Mouse (Mus musculus): Measurements from ENCODE around the gene Kri1. TPM values are rescaled to one million over a fixed set of nuclear protein-coding genes. Genes with fewer than 3 reads are reported as not detected.
"Not testable (repeated sequence)": the region's sequence is repeated elsewhere in the genome, so short reads cannot be mapped to it uniquely, and the experiment has no call there.

Kri1 gene
- total RNA-seq, 2 experiments from 2014 or later, result 18.9 to 19.7 TPM

DNA sequence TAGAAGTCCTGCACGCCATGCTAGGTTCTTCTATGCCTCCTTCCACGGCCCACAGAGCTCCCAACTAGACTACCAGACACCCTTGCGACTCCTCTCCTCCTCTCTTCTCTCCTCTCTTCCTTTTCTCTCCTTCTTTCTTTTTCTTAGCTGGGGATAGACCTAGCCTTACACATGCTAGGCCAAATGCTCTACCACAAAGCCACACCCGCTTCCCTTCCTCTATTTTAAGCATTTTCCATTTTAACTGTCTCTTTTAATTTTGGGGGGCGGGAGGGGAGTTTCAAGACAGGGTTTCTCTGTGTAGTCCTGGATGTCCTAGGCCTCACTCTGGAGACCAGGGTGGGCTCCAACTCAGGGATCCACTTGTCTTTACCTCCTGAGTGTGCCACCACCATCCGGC lies 31.0 kb upstream of the Kri1 start:
- DNase-seq, result no peak
- intact Hi-C loops (cut with DNase I), result no loop called here

- DNase-seq, result no peak
- intact Hi-C loops (cut with DNase I), result no loop called here
Observed at GRCm38 (mm10) chr9:21316696-21317095, 28.9 kb upstream of the Kri1 start.

DNA sequence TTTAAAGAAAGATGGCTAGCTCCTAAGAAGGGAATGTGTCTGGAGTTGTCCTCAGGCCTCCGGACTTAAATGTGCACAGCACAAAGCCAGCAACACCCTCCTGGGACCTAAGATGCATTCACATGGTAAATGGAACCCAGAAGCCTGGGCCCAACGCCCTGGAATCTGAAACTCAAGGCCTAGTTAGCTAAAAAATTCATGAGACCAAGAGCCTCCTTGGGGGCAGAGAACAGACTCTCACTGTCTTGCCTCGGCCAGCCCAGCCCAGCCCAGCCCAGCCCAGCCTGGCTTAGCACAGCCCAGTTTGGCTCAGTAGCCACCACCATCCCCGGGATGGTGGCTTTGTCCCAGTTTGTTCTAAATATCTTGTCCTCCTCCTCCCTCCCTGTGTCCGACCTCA lies 27.7 kb upstream of the Kri1 start:
- no peak for DNase-seq
- intact Hi-C loops (cut with DNase I), result no loop called here

DNA sequence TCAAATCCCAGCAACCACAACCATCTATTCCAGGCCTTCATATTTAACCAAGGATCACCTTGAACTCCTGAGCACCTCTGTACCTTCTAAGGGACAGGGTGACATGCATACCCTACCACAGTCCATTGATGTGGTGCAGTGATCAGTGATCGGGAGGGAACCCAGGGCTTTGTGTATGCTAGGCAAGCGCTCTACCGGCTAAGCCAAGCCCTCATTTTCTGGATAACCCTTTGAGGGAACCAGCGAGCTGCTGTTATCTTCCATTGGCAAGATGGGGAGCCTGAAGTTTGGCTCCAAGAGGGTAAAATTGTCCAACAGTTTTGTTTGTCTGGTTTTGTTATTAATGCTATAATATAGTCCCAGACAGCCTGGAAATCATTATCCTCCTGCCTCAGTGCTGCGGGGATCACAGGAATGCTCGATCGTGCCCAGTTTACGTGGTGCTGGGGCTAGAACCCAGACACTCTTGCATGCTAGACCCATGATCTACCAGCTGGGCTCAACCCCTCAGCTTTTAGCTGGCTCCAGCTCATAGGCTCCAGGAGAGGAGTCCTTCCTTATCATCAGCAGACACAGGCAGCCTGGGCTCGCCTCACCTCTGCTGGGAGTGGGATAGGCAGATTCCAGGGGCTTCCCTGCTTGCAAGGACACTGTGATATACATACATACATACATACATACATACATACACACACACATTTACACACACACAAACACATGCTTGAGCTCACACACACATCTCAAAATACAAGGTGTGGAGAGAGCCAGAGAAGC lies 26.8 kb upstream of the Kri1 start:
- DNase-seq, result no peak
- intact Hi-C loops (cut with DNase I), result no loop called here

GRCm38 (mm10) chr9:21313394-21313793 lies 25.6 kb upstream of the Kri1 start:
- intact Hi-C loops (cut with DNase I), result loop anchor here (1.0 to 2.0 kb wide), 3 partner anchors 44 to 153 kb away; partner anchors contain the start of gene Qtrt1
- peak; percentile 93 to 95 for DNase-seq

- intact Hi-C loops (cut with DNase I), result loop anchor here (2.0 kb wide), 2 partner anchors 99 to 155 kb away; partner anchors contain the start of gene Qtrt1
- no peak for DNase-seq
Observed at GRCm38 (mm10) chr9:21312134-21312533, 24.4 kb upstream of the Kri1 start, which contains the start of gene Ap1m2. Ap1m2 (minus strand) TSS chr9:21312337.

DNA sequence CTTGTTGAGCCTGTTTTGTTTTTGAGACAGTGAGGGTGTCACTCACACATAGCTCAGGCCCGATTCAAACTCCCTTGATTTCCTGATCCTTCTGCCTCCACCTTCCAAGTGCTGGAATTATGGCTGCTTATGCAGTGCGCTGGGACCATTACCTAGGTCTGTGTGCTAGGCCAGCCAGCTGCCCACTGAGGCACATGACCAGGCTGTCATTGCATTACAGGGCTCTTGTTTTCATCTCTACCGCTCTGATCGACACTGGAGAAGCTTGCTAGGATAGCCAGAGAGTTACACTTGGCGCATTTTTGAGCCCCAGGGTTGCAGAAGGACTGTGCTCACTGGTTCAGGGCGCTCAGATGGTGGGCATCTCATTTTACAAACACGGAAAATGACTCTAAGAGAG lies 23.9 kb upstream of the Kri1 start:
- DNase-seq, result no peak
- intact Hi-C loops (cut with DNase I), result loop anchor here (2.0 kb wide), 2 partner anchors 99 to 155 kb away; partner anchors contain the start of gene Qtrt1

DNA sequence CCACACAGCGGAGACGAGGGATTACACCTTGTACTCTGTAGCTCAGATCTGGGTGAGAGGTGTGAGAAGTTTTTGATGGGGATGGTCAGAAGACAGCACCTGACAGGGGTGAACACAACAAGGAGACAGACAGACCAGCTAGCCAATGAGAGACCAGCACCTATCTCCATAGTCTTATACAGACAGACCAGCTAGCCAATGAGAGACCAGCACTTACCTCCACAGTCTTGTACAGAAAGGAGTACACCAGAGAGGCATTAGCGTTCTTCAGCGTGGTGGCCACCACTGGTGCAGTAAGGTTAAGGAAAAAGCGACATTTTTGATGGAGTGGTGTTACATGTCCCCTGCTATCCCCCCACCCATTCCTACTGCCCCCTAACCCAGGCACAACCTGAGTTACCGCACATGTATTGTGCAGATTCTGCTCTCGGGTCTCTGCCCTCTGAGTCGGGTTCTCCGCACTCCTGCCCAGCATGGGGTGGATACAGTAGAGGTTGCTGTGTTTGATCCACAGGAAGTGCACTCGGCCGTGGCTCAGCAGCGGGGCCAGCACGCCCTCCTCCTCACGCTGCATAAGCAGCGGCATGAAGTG lies 21.5 kb upstream of the Kri1 start:
- DNase-seq, result no peak
- intact Hi-C loops (cut with DNase I), result no loop called here

- intact Hi-C loops (cut with DNase I), result no loop called here
- no peak for DNase-seq
Observed at GRCm38 (mm10) chr9:21305065-21305464, 17.3 kb upstream of the Kri1 start.

DNA sequence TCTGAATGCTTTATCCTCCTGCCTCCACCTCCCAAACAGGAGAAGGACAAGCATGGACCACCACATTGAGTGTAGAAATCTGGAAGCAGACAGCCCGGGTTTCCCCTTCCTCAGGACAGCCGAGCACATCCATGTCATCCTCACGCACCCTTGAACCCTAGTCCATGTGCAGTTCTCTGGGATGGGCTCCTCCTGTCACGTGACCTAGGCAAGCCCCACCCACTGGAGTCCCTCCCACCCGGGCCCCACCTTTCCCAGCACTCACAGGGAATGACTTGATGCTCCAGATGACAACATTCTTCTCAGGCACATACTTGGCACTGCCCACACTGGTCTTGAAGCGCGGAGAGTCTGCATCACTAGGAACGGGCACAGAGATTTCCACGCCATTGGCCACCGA lies 11.2 kb upstream of the Kri1 start:
- intact Hi-C loops (cut with DNase I), result no loop called here
- DNase-seq, result no peak

DNA sequence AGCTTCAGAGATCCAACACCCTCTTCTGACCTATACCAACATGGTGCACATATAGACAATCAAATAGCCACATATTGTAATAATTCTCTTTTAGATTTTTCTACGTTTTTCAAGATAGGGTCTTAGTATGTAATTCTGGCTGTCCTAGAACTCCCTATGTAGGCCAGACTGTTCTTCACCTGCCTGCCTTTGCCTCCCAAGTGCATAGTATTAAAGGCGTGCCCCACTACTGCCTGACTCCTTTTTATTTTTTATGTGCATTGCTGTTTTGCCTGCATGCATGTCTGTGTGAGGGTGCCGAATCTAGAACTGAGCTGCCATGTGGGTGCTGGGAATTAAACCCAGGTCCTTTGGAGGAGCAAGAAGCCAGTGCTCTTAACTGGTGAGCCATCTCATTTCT lies 4.5 kb upstream of the Kri1 start:
- intact Hi-C loops (cut with DNase I), result no loop called here
- no peak for DNase-seq

DNA sequence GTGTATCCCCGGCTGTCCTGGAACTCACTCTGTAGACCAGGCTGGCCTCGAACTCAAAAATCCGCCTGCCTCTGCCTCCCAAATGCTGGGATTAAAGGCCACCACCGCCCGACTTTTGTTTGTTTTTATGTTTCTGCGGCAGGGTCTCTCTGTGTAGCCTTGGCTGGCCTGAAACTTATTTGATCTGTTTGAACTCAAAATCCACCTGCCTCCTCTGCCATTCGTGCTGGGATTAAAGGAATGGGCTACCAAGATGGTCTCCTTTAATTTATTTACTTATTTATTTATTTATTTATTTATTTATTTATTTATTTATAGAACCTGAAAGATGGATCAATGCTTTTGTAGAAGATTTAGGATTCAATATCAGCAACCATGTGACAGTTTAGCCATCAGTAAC lies 4.1 kb upstream of the Kri1 start:
- DNase-seq, result not testable (repeated sequence)
- intact Hi-C loops (cut with DNase I), result loop anchor here (2.0 kb wide), 1 partner anchor 53 kb away; the partner anchor contains the start of gene Keap1

GRCm38 (mm10) chr9:21291022-21291787 lies 3.4 kb upstream of the Kri1 start, which contains the start of gene Cdkn2d:
Cdkn2d (minus strand) TSS chr9:21291407.
- peak; percentile 100 for DNase-seq
- intact Hi-C loops (cut with DNase I), result loop anchor here (2.0 kb wide), 1 partner anchor 52 kb away; the partner anchor contains the start of gene Keap1

- intact Hi-C loops (cut with DNase I), result loop anchor here (2.0 kb wide), 1 partner anchor 52 kb away; the partner anchor contains the start of gene Keap1
- DNase-seq, result no peak
Observed at GRCm38 (mm10) chr9:21290589-21290988, 2.8 kb upstream of the Kri1 start.

DNA sequence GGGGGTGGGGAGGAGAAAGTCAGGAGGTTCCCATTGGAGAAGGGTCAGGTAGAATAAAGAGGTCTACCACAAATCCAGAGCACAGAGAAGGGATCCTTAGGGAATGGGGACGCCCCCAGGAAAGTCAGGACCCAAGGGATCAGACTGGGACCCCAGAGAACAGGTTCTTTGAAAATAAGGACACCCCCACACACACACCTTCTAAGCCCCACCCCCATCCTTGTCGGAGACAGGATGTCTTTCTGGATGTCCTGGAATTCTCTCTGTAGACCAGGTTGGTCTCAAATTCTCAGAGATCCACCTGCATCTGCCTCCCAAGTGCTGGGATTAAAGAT lies 1.5 kb upstream of the Kri1 start:
- intact Hi-C loops (cut with DNase I), result no loop called here

DNA sequence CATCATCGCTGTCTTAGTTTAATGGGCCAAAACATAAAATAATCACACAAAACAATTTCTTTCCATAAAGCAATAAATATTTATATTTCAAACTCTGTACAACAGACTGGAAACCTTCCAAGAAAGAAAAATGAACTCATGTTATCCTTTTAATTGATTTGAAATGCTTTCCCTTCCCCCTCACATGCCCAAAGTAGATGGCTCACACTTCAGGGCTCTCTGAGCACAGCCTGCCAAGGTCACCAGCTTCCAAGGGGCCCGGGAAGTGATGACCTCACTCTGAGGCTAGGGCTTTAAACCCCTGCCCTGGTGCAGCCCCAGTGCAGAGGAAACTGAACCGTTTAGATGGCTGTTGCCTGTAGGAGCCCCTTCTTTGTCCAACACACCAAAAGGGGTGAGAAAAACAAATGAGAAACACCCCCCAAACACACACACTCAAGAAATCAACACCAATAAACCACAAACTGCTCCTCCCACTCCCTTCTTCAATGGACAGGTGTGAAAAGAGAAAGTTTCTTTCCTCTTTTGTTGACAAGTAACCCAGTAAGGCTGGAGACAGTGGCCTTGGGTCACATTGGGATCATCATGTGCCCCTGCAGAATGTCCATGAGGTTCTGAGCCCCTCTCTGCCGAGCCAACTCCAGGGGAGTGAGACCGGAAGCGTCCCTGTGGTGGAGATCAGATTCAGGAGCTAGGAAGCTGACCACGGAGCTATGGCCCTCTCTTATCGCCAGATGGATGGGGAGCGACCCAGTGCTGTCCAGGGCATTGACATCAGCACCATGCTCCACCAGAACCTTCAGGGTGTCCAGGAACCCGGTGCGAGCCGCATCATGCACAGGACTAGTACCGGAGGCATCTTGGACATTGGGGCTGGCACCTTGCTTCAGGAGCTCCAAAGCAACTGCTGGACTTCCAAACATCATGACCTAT lies 901 bp upstream of the Kri1 start:
- DNase-seq, result peak in 1 of 2 experiments; percentile 41
- intact Hi-C loops (cut with DNase I), result no loop called here

More for the DNA sequence above, 1.5 kb upstream of the Kri1 start:
- no peak for DNase-seq

- intact Hi-C loops (cut with DNase I), result loop anchor here (2.0 kb wide), 1 partner anchor 18 kb away; no protein-coding TSS in a partner anchor
Observed at GRCm38 (mm10) chr9:21286753-21287152, 1.0 kb downstream of the Kri1 start.

GRCm38 (mm10) chr9:21283994-21284393 lies 3.8 kb downstream of the Kri1 start:
- intact Hi-C loops (cut with DNase I), result no loop called here
- DNase-seq, result no peak

More at GRCm38 (mm10) chr9:21286753-21287152, 1.0 kb downstream of the Kri1 start:
- no peak for DNase-seq

DNA sequence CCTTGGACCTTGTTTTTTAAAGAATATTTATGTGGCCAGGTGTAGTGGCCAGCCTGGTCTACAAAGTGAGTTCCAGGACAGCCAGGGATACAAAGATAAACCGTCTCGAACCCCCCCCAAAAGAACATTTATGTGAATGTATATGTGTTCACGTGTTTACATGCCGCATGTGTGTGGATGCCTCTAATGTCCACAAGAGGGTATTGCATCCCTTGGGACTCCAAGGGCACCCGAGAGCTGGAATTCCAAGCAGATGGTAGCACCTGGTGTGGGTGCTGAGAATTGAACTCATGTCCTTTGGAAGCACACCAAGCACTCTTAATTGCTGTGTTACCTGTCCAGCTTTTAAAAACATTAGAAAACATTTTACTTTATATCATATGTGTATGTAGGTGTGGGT lies 4.2 kb downstream of the Kri1 start:
- DNase-seq, result no peak
- intact Hi-C loops (cut with DNase I), result no loop called here

DNA sequence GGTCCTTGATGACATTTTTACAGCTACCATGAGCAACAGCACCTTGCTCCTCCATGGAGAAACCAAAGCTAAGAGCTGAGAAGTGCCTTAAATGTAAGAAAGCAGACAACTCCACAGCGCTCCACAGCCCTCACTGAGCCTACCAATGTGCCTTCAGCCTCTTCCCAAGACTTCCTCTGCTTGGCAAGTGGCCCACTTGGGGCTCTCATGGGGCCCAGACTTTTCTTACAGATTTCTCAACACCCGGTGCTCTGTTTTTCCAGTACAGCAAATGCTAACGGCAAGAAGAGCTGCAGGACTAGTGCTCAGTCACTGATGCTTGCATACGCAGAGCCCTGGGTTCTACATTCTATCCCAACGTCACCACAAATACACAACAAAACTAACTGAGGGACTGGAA lies 10.0 kb downstream of the Kri1 start:
- intact Hi-C loops (cut with DNase I), result no loop called here
- no peak for DNase-seq
